Mouse (Mus musculus): ENCODE measurements around the gene Eef1akmt3.

DNA sequence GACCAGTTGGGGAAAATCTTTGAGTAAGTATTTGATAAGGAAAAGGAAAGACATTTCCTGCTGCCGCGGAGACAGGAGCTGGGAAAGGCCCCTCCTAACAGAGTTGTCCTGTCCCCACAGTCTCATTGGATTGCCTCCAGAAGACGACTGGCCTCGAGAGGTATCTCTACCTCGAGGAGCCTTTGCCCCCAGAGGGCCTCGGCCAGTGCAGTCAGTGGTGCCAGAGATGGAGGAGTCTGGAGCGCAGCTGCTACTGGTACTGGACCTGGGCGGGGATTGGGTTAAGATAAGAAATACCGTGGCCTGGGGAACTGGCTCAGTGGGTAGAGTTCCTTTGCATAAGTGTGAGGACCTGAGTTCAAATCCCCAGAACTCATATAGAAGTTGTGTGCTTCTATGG, 24.7 kb upstream of the Eef1akmt3 start:
- TF ChIP-seq POLR2A (IDR thresholded peaks at IDR 0.05; ENCODE audit: extremely low read depth, insufficient read depth, low read length) = no peak
- TF ChIP-seq CTCF (IDR thresholded peaks at IDR 0.05; ENCODE audit: low read depth, low read length) = no peak
